In genomic region chr17:60717931-60718621, GRCm38 (mm10) we compare ENCODE assay signal across 23 mouse cellular contexts.
"Had no signal": no experiment of that assay in that cellular context is flagged by ENCODE, and none has a peak within 500 bp of the region (broad histone marks: within the 10 kb centered on the region; RNA-seq: fewer than 3 reads in every experiment).

No protein-coding gene starts in this region.

- ATAC-seq: hindbrain, postnatal 0 days; intestine, embryonic 16.5 days had no signal

- H3K4me1 ChIP-seq: heart, embryonic 10.5 days; heart, embryonic 13.5 days; heart, embryonic 15.5 days; hindbrain, embryonic 13.5 days; hindbrain, embryonic 15.5 days; kidney, embryonic 15.5 days; limb, embryonic 10.5 days; limb, embryonic 12.5 days had no signal

- H3K36me3 ChIP-seq: heart, embryonic 10.5 days; heart, embryonic 13.5 days; heart, embryonic 15.5 days; hindbrain, embryonic 13.5 days; hindbrain, embryonic 15.5 days; kidney, embryonic 15.5 days; limb, embryonic 10.5 days; limb, embryonic 12.5 days had no signal

- H3K27me3 ChIP-seq: heart, embryonic 13.5 days; heart, embryonic 15.5 days; hindbrain, embryonic 13.5 days; hindbrain, embryonic 15.5 days; kidney, embryonic 15.5 days; limb, embryonic 12.5 days had no signal

- DNase-seq: gastrocnemius, postnatal 14 days; gastrocnemius, postnatal 36 days; heart, adult 11 months; heart, postnatal 14 days; heart, postnatal 36 days; kidney, adult 11 months; kidney, adult 2 months; kidney, adult 9 months; kidney, postnatal 14 days; kidney, postnatal 36 days; layer of hippocampus, adult 9-11 months; layer of hippocampus, postnatal 36 days had no signal

- H3K4me2 ChIP-seq: heart, embryonic 13.5 days; heart, embryonic 15.5 days; hindbrain, embryonic 13.5 days; hindbrain, embryonic 15.5 days; kidney, embryonic 15.5 days; limb, embryonic 12.5 days had no signal

- H3K4me3 ChIP-seq: heart, embryonic 10.5 days; heart, embryonic 13.5 days; heart, embryonic 15.5 days; hindbrain, embryonic 13.5 days; hindbrain, embryonic 15.5 days; kidney, embryonic 15.5 days; limb, embryonic 10.5 days; limb, embryonic 12.5 days had no signal

- H3K9ac ChIP-seq: heart, embryonic 13.5 days; heart, embryonic 15.5 days; hindbrain, embryonic 13.5 days; hindbrain, embryonic 15.5 days; kidney, embryonic 15.5 days; limb, embryonic 12.5 days had no signal

- H3K9me3 ChIP-seq: heart, embryonic 10.5 days; heart, embryonic 13.5 days; heart, embryonic 15.5 days; hindbrain, embryonic 13.5 days; hindbrain, embryonic 15.5 days; kidney, embryonic 15.5 days; limb, embryonic 10.5 days; limb, embryonic 12.5 days had no signal

- H3K27ac ChIP-seq: heart, embryonic 10.5 days; heart, embryonic 13.5 days; heart, embryonic 15.5 days; hindbrain, embryonic 13.5 days; hindbrain, embryonic 15.5 days; hindbrain, postnatal 0 days; kidney, embryonic 15.5 days; kidney, postnatal 0 days; limb, embryonic 10.5 days; limb, embryonic 12.5 days had no signal
